Mouse (Mus musculus): ENCODE data around the gene Rab5c. TPM values are rescaled to one million over a fixed set of nuclear protein-coding genes. Genes with fewer than 3 reads are reported as not detected.

Gene Rab5c
- total RNA-seq, 4 experiments from 2014 or later: 41.4 to 50.9 (median 42.2) TPM

GRCm38 (mm10) chr11:100702081-100702851 is 35.7 kb downstream of the Rab5c start:
- DNase-seq (ENCODE audit: low spot score in 2 of 2): no peak

- peak; percentile 53 to 57 for DNase-seq (ENCODE audit: low spot score in 2 of 2)
Measured at GRCm38 (mm10) chr11:100701301-100701700, 36.7 kb downstream of the Rab5c start.

GRCm38 (mm10) chr11:100700710-100701109 is 37.3 kb downstream of the Rab5c start:
- no peak for DNase-seq (ENCODE audit: low spot score in 2 of 2)

- no peak for DNase-seq (ENCODE audit: low spot score in 2 of 2)
Measured at GRCm38 (mm10) chr11:100697921-100698320, 40.1 kb downstream of the Rab5c start.

DNA sequence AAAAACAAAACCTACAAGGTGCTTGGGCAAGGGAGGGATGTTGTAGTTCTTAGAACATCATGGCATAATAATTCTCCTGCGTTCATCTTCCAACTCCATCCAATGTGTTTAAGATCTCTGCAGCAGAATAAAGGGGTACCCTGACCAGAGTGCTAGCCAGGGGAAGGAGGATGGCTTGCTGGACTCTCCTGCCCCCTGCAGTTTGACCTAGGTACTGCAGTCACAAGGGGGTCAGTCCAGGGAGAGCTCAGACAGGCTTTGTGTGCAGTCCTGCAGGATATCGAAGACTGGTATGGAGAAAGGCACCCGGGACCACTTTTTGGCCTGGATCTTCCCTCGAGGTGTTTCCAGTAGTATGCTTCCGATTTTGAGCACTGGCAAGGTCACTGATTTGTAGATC is 43.1 kb downstream of the Rab5c start:
- peak; percentile 49 to 63 for DNase-seq (ENCODE audit: low spot score in 2 of 2)

- DNase-seq (ENCODE audit: low spot score in 2 of 2): no peak
Measured at GRCm38 (mm10) chr11:100693154-100693553, 44.9 kb downstream of the Rab5c start.

DNA sequence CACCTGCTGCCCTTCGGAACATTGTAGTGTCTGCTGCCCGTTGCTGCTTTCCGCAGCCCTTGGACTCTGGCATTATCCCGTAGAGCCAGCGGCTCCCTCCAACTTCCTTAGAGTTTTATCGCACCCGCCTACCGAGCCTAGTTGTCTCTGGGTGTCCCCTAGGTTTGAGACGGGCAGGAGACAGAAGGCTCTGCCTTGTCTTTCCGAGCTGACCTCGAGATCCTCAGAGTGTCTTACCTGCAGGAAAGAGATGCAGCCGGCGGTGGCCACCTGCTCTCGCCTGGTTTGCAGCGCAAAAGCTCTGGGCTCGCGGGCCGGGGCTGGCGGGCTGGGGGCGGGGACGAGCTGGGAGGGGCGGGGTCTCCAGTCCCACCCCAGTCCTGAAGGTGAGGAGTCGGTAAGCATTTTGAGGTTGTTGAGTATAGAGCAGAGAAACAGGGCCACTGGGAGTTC is 45.8 kb downstream of the Rab5c start, which contains the start of gene Zfp385c:
Zfp385c (minus strand) TSS at position 292 of the 453 bp plus-strand sequence.
- no peak for DNase-seq (ENCODE audit: low spot score in 2 of 2)

GRCm38 (mm10) chr11:100690389-100690788 is 47.6 kb downstream of the Rab5c start:
- DNase-seq (ENCODE audit: low spot score in 2 of 2): no peak

- DNase-seq (ENCODE audit: low spot score in 2 of 2): no peak
Measured at GRCm38 (mm10) chr11:100688443-100688842, 49.6 kb downstream of the Rab5c start.

DNA sequence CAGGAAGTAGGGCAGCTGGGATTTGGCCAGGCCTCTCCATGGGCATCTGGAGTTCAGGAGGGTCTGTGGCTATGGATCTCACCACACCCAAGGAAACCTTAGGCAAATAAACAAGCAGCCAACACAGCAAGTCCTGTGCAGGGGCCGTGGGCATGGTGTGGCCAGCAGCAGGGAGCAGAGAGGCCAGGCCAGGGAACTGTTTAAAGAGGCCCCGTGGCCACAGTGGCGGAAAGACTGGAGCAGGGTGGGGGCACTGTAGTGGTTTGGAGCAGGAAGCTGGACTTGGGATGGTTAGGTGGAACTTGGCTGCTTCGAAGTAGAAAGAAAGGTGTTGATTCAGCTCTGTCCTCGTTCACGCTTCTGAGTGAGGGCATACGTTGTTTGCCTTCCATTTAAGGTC is 50.8 kb downstream of the Rab5c start:
- DNase-seq (ENCODE audit: low spot score in 2 of 2): no peak

DNA sequence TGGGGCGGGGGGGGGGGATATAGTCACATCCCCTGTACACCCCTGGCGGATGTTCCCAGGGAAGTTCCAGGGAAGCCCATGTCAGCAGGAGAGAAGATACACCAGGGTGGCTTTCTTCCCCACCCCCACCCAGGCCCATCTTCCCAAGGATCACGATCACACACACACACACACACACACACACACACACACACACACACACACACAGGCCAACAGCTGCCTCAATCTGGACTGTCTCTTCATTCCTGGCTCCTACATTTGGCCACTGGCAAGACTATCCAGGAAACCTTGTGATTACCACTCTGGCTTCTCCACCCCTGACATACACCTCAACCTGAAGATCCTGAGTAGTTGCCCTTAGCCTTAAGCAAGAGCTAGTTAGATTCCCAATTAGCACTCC is 52.6 kb downstream of the Rab5c start:
- DNase-seq (ENCODE audit: low spot score in 2 of 2): no peak

GRCm38 (mm10) chr11:100684084-100684483 is 53.9 kb downstream of the Rab5c start:
- no peak for DNase-seq (ENCODE audit: low spot score in 2 of 2)

GRCm38 (mm10) chr11:100682526-100682925 is 55.5 kb downstream of the Rab5c start:
- DNase-seq (ENCODE audit: low spot score in 2 of 2): no peak

DNA sequence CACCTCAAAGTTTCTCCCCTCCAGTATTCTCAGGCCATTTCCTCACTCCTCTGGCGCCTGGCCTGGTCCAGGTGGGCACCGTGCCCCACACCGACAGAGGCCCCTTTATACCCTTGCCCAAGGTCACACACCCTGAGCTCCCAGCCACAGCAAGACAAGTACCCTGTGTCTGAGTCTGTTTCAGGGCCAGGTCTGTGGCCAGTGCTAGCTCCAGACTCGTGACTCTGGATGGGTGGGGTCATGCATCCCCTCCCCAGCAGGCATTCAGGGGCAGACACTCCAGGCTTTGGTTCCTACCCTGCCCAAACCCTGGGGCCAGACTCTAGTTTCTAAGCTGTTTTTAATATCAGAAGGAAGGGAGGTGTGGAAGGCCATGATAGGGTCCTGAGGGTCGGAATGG is 56.2 kb downstream of the Rab5c start:
- no peak for DNase-seq (ENCODE audit: low spot score in 2 of 2)

DNA sequence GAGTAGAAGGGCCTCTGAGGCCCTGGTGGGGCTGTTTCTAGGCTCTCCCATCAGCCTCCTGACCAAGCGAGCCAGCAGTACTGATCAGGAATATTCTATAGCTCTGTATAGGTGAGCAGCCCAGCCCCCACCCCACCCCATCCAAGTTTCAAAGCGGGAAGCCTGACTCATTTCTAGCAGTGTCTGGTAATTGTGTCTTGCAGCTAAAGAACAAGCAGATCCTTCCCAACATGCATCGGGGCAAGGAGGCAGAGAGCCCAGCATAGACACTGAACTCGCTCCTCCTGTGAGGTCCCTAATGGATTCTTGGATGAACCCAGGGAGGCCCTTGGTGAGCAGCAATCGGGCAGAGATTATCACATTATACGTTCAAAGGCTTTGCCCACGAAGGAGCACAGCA is 60.2 kb downstream of the Rab5c start:
- DNase-seq (ENCODE audit: low spot score in 2 of 2): no peak

DNA sequence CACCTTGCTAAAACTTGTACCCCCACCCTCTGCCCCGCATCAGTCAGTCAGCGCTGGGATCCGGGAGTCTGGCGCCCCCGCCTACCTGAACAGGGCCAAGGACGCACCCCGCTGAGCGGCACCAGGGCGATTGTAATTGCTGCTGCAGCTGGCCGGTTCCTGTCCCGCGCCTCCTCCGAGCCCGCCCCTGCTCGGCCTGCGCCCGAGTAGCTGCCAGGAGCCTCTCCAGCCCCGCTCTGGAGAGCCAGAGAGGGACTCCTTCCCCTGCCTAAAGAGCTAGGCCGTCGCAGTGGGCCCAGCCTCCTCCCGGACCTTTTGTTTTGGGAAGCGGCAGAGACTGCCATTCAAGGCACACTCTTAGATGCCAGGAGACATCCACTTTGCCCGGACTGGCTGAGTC is 64.8 kb downstream of the Rab5c start:
- DNase-seq (ENCODE audit: low spot score in 2 of 2): peak; percentile 48 to 54

GRCm38 (mm10) chr11:100671956-100672355 is 66.1 kb downstream of the Rab5c start:
- no peak for DNase-seq (ENCODE audit: low spot score in 2 of 2)

DNA sequence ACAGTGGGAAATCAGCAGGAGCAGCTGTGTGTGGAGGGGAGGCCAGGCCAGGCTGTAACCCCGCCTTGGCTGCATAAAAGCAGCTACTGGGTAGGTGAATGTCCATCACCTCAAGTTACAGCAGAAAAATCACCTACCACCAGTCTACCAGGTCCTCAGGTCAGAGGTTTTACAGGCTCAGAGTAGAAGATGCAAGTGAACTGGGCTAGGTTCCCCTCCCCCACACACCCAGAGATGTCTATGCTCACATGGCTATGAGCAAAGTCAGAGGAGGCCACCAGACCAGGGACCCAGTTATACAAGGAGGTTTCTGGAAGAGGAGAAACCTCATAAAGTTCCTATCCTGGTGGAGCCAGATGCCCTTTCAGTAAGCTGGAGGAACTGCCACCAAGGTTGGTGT is 67.0 kb downstream of the Rab5c start:
- DNase-seq (ENCODE audit: low spot score in 2 of 2): no peak

Other genes starting within 250 kb of the Rab5c start
- 1 to 10 TPM; 6.9 to 8.5 (median 8.0) TPM for gene Acly, start 210.2 kb downstream of the Rab5c start, total RNA-seq (2022)
- under 1 TPM; 0.09 to 0.51 (median 0.24) TPM for gene Ttc25, start 192.6 kb downstream of the Rab5c start, total RNA-seq (2022)
- gene Cnp, start 163.3 kb downstream of the Rab5c start, total RNA-seq (2022): 1 to 10 TPM; 2.3 to 5.5 (median 4.2) TPM
- 10 to 100 TPM; 18.1 to 18.9 (median 18.6) TPM for gene Nkiras2, start 119.0 kb downstream of the Rab5c start, total RNA-seq (2022)
- gene Dnajc7, start 118.0 kb downstream of the Rab5c start, total RNA-seq (2022): 100 to 1,000 TPM in 2 of 4 experiments, 10 to 100 TPM in 2; 79.4 to 106 (median 95.5) TPM
- under 1 TPM in 2 of 4 experiments, not detected in 2; 0.11 to 0.58 TPM for gene Zfp385c, start 45.8 kb downstream of the Rab5c start, total RNA-seq (2022)
- gene Dhx58, start 33.9 kb downstream of the Rab5c start, total RNA-seq (2022): under 1 TPM; 0.27 to 0.70 (median 0.28) TPM
- 10 to 100 TPM in 2 of 4 experiments, 1 to 10 TPM in 2; 9.0 to 11.1 (median 10.1) TPM for gene Kat2a, start 25.8 kb downstream of the Rab5c start, total RNA-seq (2022)
- gene Hspb9, start 24.4 kb downstream of the Rab5c start, total RNA-seq (2022): not detected
- gene Kcnh4, start 21.7 kb upstream of the Rab5c start, total RNA-seq (2022): not detected
- gene Hcrt, start 24.7 kb upstream of the Rab5c start, total RNA-seq (2022): not detected
- gene Ghdc, start 32.7 kb upstream of the Rab5c start, total RNA-seq (2022): 1 to 10 TPM; 4.3 to 8.2 (median 5.7) TPM
- 100 to 1,000 TPM; 136 to 186 (median 155) TPM for gene Stat5b, start 112.5 kb upstream of the Rab5c start, total RNA-seq (2022)
- gene Stat5a, start 121.1 kb upstream of the Rab5c start, total RNA-seq (2022): 10 to 100 TPM; 10.9 to 16.8 (median 11.0) TPM
- 10 to 100 TPM; 32.9 to 41.1 (median 37.5) TPM for gene Stat3, start 201.3 kb upstream of the Rab5c start, total RNA-seq (2022)
- gene Cavin1, start 232.7 kb upstream of the Rab5c start, total RNA-seq (2022): 100 to 1,000 TPM; 125 to 153 (median 134) TPM